Comparison of ENCODE assay signal across 8 mouse cellular contexts in the genomic region with DNA sequence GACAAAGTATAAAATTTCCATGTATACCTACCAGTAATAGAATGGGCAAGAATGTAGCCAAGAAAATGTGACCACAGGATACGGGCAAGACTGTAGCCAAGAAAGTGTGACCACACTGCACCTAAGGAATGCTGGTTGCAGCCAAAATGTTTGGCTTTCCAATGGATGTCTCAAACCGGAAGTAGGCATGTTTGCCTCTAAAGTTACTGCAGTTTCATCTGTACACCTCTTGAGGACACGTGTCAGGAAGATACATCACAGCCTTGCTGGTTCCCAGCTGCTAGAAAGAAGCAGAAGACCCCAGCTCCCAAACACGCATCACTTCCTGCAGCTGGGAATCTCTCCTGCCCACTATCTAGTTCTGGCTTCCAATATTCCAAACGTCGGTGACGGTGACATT. TPM values are rescaled to one million over a fixed set of nuclear protein-coding genes. Genes with fewer than 3 reads are reported as not detected.
A peak's percentile ranks its signal among the peaks of the same experiment; 100 is the strongest.
DNase-seq lines count a peak whose midpoint lies in the region; ATAC-seq and TF ChIP-seq lines count a peak whose summit lies in the region.

No protein-coding gene starts in this region.

- H3K36me3 ChIP-seq in heart, embryonic 16.5 days (ENCODE audit: control insufficient read depth, insufficient read depth) = no peaks in the 10 kb centered on the region
- H3K36me3 ChIP-seq in hindbrain, embryonic 13.5 days = peaks cover 31% of the 10 kb centered on the region
- H3K36me3 ChIP-seq in midbrain, embryonic 10.5 days = peaks cover 17% of the 10 kb centered on the region

- H3K4me3 ChIP-seq in heart, embryonic 16.5 days (ENCODE audit: low read length) = peak overlapping the region; percentile 64
- H3K4me3 ChIP-seq in hindbrain, embryonic 13.5 days = peak overlapping the region; percentile 52
- H3K4me3 ChIP-seq in midbrain, embryonic 10.5 days = peak overlapping the region; percentile 63

- in situ Hi-C loops in Patski (cut with MboI; ENCODE audit: low pct_unique_long_range_greater_than_20kb) = loop anchor here (10.0 to 25.0 kb wide), 2 partner anchors 284 to 502 kb away; partner anchors contain the start of genes Commd4, Imp3 and Snx33

- CTCF ChIA-PET in Patski (lab: Charles Lee) = interaction anchor here (1.9 kb wide), 1 partner anchor 180 kb away, joined by 4 read pairs; no protein-coding TSS in a partner anchor

- H3K4me1 ChIP-seq in heart, embryonic 16.5 days (ENCODE audit: control insufficient read depth, insufficient read depth, low read length) = peaks cover 22% of the 10 kb centered on the region
- H3K4me1 ChIP-seq in hindbrain, embryonic 13.5 days (replicated peaks) = peaks cover 7% of the 10 kb centered on the region
- peaks cover 20% of the 10 kb centered on the region for H3K4me1 ChIP-seq in midbrain, embryonic 10.5 days

- peak overlapping the region; percentile 78 for H3K9ac ChIP-seq in heart, embryonic 16.5 days (ENCODE audit: low read length)
- H3K9ac ChIP-seq in hindbrain, embryonic 13.5 days = peak overlapping the region; percentile 79

- intact Hi-C loops in heart, postnatal 14 days (cut with DNase I) = loop anchor here (10.0 kb wide), 1 partner anchor 364 kb away; the partner anchor contains the start of gene Sin3a

- TF ChIP-seq CTCF in Patski (IDR thresholded peaks at IDR 0.05) = no peak

- no peaks in the 10 kb centered on the region for H3K27me3 ChIP-seq in heart, embryonic 16.5 days (ENCODE audit: control insufficient read depth, insufficient read depth, low read length)
- H3K27me3 ChIP-seq in Patski = no peaks in the 10 kb centered on the region
- H3K27me3 ChIP-seq in hindbrain, embryonic 13.5 days = no peaks in the 10 kb centered on the region
- H3K27me3 ChIP-seq in midbrain, embryonic 10.5 days (ENCODE audit: low read depth, poor library complexity, severe bottlenecking) = no peaks in the 10 kb centered on the region

- POLR2A ChIA-PET in Patski (lab: Charles Lee) = interaction anchor here (0.6 to 1.1 kb wide), 3 partner anchors 21 to 502 kb away, joined by 3 to 4 read pairs (median 3); partner anchors contain the start of gene 1700017B05Rik

- DNase-seq in heart, postnatal 14 days = no peak
- DNase-seq in Patski (ENCODE audit: low read depth, low spot score) = no peak
- no peak for DNase-seq in midbrain, embryonic 10.5 days (ENCODE audit: low spot score)
- no peak for DNase-seq in layer of hippocampus, postnatal 36 days
- DNase-seq in right cerebral cortex, postnatal 25 days = no peak
- DNase-seq in cerebellum, adult 9-10 months = no peak

- H3K9me3 ChIP-seq in heart, embryonic 16.5 days (replicated peaks; ENCODE audit: control insufficient read depth, low read length) = no peaks in the 10 kb centered on the region
- H3K9me3 ChIP-seq in hindbrain, embryonic 13.5 days = no peaks in the 10 kb centered on the region
- no peaks in the 10 kb centered on the region for H3K9me3 ChIP-seq in midbrain, embryonic 10.5 days (replicated peaks)

- ATAC-seq in heart, embryonic 16.5 days (replicated peaks; ENCODE audit: extremely low read depth, insufficient read depth, low FRiP score) = no peak
- peak; percentile 33 for ATAC-seq in Patski
- no peak for ATAC-seq in hindbrain, embryonic 13.5 days (ENCODE audit: low FRiP score)

- 28% methylated on average over 7 of the region's 7 CpGs for WGBS in heart, embryonic 16.5 days
- WGBS in hindbrain, embryonic 13.5 days = 53% methylated on average over 7 of the region's 7 CpGs
- WGBS in midbrain, embryonic 10.5 days = 62% methylated on average over 7 of the region's 7 CpGs

- H3K4me2 ChIP-seq in heart, embryonic 16.5 days (ENCODE audit: low read depth, low read length) = peak overlapping the region; percentile 77
- H3K4me2 ChIP-seq in hindbrain, embryonic 13.5 days = peak overlapping the region; percentile 65

- H3K27ac ChIP-seq in heart, embryonic 16.5 days (ENCODE audit: low read length) = peak overlapping the region; percentile 72
- H3K27ac ChIP-seq in hindbrain, embryonic 13.5 days = no peak overlapping the region
- H3K27ac ChIP-seq in midbrain, embryonic 10.5 days (replicated peaks) = peak overlapping the region; percentile 91

RNA-seq across cellular contexts. Expression of gene Ppcdc, which starts 0.8 kb away (rescaled TPM):
- polyA plus RNA-seq in heart, embryonic 16.5 days (2015; fragmentation: Nextera tagmentation; extraction: Ambion mirVana) = 20.2 and 21.0 TPM in 2 replicates
- 1 to 10 TPM; 9.0 to 9.3 TPM for total RNA-seq in heart, postnatal 14 days (2021)
- polyA plus RNA-seq in Patski (2021) = 35.2 TPM
- polyA plus RNA-seq in hindbrain, embryonic 13.5 days (2015; fragmentation: Nextera tagmentation; extraction: Ambion mirVana) = 25.6 and 26.0 TPM in 2 replicates
- 25.8 and 26.7 TPM in 2 replicates for polyA plus RNA-seq in midbrain, embryonic 10.5 days (2016; fragmentation: Nextera tagmentation; extraction: Ambion mirVana)
- total RNA-seq in layer of hippocampus, postnatal 36 days (2021) = 10 to 100 TPM; 14.9 to 17.7 TPM

RNA-seq across cellular contexts. Expression of gene Scamp5, which starts 28.8 kb away (rescaled TPM):
- 7.9 TPM in 2 replicates for polyA plus RNA-seq in heart, embryonic 16.5 days (2015; fragmentation: Nextera tagmentation; extraction: Ambion mirVana)
- 1 to 10 TPM; 7.4 to 7.7 TPM for total RNA-seq in heart, postnatal 14 days (2021)
- polyA plus RNA-seq in Patski (2021) = 73.0 TPM
- polyA plus RNA-seq in hindbrain, embryonic 13.5 days (2015; fragmentation: Nextera tagmentation; extraction: Ambion mirVana) = 86.3 and 94.6 TPM in 2 replicates
- polyA plus RNA-seq in midbrain, embryonic 10.5 days (2016; fragmentation: Nextera tagmentation; extraction: Ambion mirVana) = 17.3 and 26.3 TPM in 2 replicates
- total RNA-seq in layer of hippocampus, postnatal 36 days (2021) = 100 to 1,000 TPM; 370 to 381 TPM
